Mouse (Mus musculus) hindbrain, postnatal 0 days (tissue): Measurements from ENCODE around the gene Mapk14. TPM values are rescaled to one million over a fixed set of nuclear protein-coding genes. Genes with fewer than 3 reads are reported as not detected.

ENCODE experiments used
- ATAC-seq: fragments of 200-750 bp; cut with Nextera tagmentation; 2 replicates; pipeline ENCODE4 v1.8.0; 2017; ENCODE audit warnings: mild to moderate bottlenecking, moderate TSS enrichment, moderate library complexity
- DNase-seq: peaks from one replicate; pipeline ENCODE4 v3.0.0-alpha.2; 2015; ENCODE audit warnings: low spot score
- H3K27ac ChIP-seq: fragments of 300-500 bp; sonication (generic); 2 replicates; pipeline ENCODE4 v1.5.1; 2014; ENCODE audit warnings: mild to moderate bottlenecking
- H3K27me3 ChIP-seq: fragments of 300-500 bp; sonication (generic); 2 replicates; pipeline ENCODE4 v1.6.1; 2014; ENCODE audit warnings: low read length, mixed read lengths; ENCODE audit not compliant: insufficient read depth
- H3K36me3 ChIP-seq: fragments of 300-500 bp; sonication (generic); 2 replicates; pipeline ENCODE4 v1.6.1; 2014; ENCODE audit warnings: low read length, mixed read lengths; ENCODE audit not compliant: insufficient read depth
- H3K4me1 ChIP-seq: fragments of 300-500 bp; sonication (generic); 2 replicates; pipeline ENCODE4 v1.6.1; 2014; ENCODE audit warnings: antibody characterized with exemption, low read length, mixed read lengths; ENCODE audit not compliant: insufficient read depth
- H3K4me2 ChIP-seq: fragments of 300-500 bp; sonication (generic); 2 replicates; pipeline ENCODE4 v1.6.1; 2014; ENCODE audit warnings: low read depth, mild to moderate bottlenecking, low read length, moderate library complexity, mixed read lengths
- H3K4me3 ChIP-seq: fragments of 300-500 bp; sonication (generic); 2 replicates; pipeline ENCODE4 v1.5.1; 2014; ENCODE audit warnings: low read length
- H3K9ac ChIP-seq: fragments of 300-500 bp; sonication (generic); replicated peaks from 2 replicates; pipeline ENCODE4 v1.6.1; 2014; ENCODE audit warnings: mild to moderate bottlenecking, low read length, moderate library complexity, mixed read lengths
- H3K9me3 ChIP-seq: fragments of 300-500 bp; sonication (generic); 2 replicates; pipeline ENCODE4 v1.6.1; 2016; ENCODE audit warnings: low read length, mixed read lengths
- CTCF ChIP-seq: IDR thresholded peaks from 2 replicates; pipeline ENCODE4 v1.5.1; 2016; ENCODE audit warnings: antibody characterized with exemption, control low read depth, low read depth
- WGBS: fragments of 180-500 bp; shearing (Covaris S2); extraction: QIAGEN DNeasy Blood & Tissue Kit; methylation state at CpG from one replicate; pipeline ENCODE4 v1.1.7; 2014; 5-methylcytosine and 5-hydroxymethylcytosine counted together
- polyA plus RNA-seq: library from polyadenylated mRNA; unstranded; fragments of >200 nt; fragmentation: Nextera tagmentation; extraction: Ambion mirVana; gene quantifications from 2 replicates; pipeline ENCODE4 v1.2.1, GENCODE M21; 2015
- total RNA-seq: library from RNA; depleted of rRNA; stranded (reverse); fragments of >200 nt; gene quantifications from 2 replicates; pipeline ENCODE4 v1.2.3, GENCODE M21; 2014

Mapk14 gene
- total and polyA plus RNA-seq, 2 experiments from 2014 or later: 19.5 to 35.7 TPM

DNA sequence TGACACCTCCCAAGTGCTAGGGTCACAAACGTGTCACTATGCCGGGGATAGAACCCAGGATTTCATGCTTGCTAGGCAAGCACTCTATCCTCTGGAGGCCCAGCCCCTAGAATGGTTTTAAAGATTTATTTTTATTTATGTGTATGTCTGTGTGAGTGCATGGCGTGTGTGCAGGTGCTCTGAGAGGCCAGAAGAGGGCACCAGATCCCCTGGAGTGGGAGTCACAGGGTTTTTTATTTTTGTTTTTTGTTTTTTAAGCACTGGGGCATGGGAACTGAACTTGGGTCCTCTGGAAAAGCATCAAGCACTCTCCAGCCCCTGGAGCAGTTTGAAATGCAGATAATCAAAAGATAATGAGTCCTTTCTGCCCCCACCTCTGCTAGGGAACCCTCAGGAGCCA is 85.7 kb downstream of the Mapk14 start:
- Histone ChIP-seq H3K27ac (no peak overlapping the region), H3K4me2 (no peak overlapping the region), H3K27me3 (no peaks in the 10 kb centered on the region), H3K36me3 (no peaks in the 10 kb centered on the region), H3K9ac (no peak overlapping the region), H3K4me1 (no peaks in the 10 kb centered on the region), H3K9me3 (no peaks in the 10 kb centered on the region), H3K4me3 (no peak overlapping the region)
- peak; percentile 54 for TF ChIP-seq CTCF
- WGBS: 93% methylated on average over 3 of the region's 3 CpGs
- DNase-seq (no peak), ATAC-seq (no peak)

DNA sequence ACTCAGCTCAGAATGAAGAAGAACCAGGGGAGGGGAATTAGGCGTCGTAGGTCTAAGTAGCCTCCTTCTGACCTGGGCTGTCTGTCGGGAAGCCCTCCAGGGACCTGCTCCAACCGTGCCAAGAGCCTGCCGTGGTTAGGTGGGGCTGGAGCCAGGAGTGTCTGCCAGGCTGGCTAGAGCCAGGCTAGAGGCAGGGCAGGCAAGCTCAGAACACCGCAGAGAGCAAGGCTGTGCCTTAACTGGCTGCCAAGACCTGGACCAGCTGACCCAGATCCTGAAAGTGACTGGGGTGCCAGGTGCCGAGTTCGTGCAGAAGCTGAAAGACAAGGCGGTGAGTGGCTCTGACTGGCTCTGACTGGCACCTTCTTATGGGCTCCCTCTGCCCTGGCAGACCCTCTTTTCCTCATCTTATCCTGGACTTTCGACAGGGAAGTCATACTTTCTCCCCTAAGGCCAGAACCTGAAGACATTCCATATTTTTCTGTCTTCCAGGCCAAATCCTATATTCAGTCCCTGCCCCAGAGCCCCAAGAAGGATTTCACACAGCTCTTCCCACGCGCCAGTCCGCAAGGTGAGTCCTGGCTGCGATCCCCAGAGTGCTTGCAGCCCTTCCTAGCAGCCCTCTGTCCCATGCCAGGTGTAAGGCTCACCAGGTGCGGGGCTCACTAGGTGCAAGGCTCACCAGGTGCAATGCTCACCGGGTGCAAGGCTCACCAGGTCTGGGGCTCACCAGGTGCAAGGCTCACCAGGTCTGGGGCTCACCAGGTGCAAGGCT is 86.3 kb downstream of the Mapk14 start:
- Histone ChIP-seq H3K9me3 (no peaks in the 10 kb centered on the region), H3K27ac (no peak overlapping the region), H3K4me3 (no peak overlapping the region), H3K4me2 (no peak overlapping the region), H3K36me3 (no peaks in the 10 kb centered on the region), H3K9ac (no peak overlapping the region), H3K4me1 (no peaks in the 10 kb centered on the region), H3K27me3 (no peaks in the 10 kb centered on the region)
- DNase-seq: peak; percentile 52
- 71% methylated on average over 16 of the region's 16 CpGs for WGBS
- ATAC-seq: 0 out of 2 replicates have a peak, but pooled peaks have one; percentile 56
- TF ChIP-seq CTCF: no peak

DNA sequence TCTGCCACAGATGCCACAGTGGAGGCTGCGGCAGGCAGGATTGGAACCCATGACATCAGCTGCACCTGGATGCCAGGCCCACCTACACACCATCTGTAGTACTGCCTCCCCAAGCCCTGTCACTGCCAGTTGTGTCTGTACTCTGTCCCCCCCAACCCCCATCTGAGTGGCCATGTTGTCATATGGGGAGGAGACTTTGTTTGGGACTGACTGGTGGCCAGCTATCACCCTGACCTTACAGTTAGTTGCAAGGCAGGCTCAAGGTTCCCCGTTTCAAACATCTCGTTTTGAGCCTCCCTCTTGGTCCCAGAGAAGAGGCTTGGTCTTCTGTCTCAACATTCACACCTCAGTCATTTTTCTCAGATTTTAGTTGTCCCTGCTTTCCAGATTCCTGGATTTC is 88.6 kb downstream of the Mapk14 start:
- DNase-seq: no peak
- no peaks in the 10 kb centered on the region for H3K4me1 ChIP-seq
- H3K27ac ChIP-seq: no peak overlapping the region
- ATAC-seq: no peak
- 88% methylated on average over 3 of the region's 3 CpGs for WGBS
- H3K4me3 ChIP-seq: no peak overlapping the region
- no peaks in the 10 kb centered on the region for H3K27me3 ChIP-seq
- no peaks in the 10 kb centered on the region for H3K36me3 ChIP-seq
- no peak overlapping the region for H3K4me2 ChIP-seq
- H3K9me3 ChIP-seq: no peaks in the 10 kb centered on the region
- TF ChIP-seq CTCF: no peak
- H3K9ac ChIP-seq: no peak overlapping the region

DNA sequence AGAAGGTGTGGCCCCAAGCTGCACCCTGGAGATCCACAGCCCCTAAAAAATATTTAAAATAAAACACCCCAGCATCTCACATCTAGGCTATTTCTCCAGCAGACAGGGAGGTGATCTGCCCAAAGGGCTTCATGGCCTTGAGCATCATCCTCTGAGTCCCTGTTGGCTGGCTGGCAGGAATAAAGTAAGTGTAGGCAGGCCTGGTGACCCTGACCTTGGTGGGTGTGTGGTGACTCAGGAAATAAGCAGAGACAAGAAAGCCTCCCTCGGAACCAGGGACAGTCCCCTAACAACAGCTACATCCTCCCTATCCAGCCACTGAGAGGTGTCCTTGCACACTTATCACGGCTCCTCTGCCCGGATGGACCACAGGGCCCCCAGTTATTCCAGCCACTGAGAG is 89.7 kb downstream of the Mapk14 start:
- 85% methylated on average over 3 of the region's 3 CpGs for WGBS
- Histone ChIP-seq H3K27me3 (no peaks in the 10 kb centered on the region), H3K4me1 (no peaks in the 10 kb centered on the region), H3K4me3 (no peak overlapping the region), H3K9ac (no peak overlapping the region), H3K9me3 (no peaks in the 10 kb centered on the region), H3K4me2 (no peak overlapping the region), H3K27ac (no peak overlapping the region), H3K36me3 (no peaks in the 10 kb centered on the region)
- TF ChIP-seq CTCF: no peak
- DNase-seq: no peak
- no peak for ATAC-seq

DNA sequence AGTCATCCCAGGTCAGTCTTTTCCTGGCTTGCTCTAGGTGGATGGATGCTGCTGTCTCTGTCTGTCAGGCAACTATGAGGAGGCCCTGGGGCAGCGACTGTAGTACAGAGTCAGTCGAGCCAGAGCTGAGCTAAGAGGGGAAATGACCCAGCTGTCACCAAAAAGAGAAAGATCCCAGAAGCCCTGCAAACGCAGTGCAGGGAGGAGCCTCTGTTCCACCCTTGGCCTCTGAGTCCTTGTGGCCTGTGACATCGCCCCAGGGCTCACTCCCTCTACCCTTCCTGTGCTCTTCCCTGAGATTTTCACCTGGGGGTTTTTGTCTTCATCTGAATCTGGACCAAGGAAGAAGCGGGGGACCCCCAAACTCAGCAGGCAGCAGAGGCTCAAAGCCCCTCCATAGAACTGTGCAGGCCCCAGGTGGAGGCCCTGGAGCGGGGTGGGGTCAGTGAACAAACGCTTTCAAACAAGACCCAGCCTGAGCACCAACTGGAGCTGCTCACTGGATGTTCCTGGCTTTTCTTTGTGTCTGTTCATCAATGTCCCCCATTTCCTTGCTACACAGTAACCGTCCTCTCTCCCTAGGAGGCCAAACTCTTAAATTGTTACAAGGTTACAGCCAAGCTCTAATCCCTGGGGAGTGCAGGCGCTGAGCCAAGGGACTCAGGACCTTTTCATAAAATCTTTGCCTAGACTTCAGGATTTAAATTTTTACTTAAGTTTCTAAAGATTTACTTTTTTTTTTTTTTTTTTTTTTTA is 90.3 kb downstream of the Mapk14 start:
- H3K36me3 ChIP-seq: no peaks in the 10 kb centered on the region
- no peak overlapping the region for H3K27ac ChIP-seq
- TF ChIP-seq CTCF: no peak
- 52% methylated on average over 9 of the region's 9 CpGs for WGBS
- no peak overlapping the region for H3K9ac ChIP-seq
- no peak for DNase-seq
- no peak for ATAC-seq
- no peaks in the 10 kb centered on the region for H3K27me3 ChIP-seq
- no peak overlapping the region for H3K4me2 ChIP-seq
- no peaks in the 10 kb centered on the region for H3K9me3 ChIP-seq
- no peaks in the 10 kb centered on the region for H3K4me1 ChIP-seq
- H3K4me3 ChIP-seq: no peak overlapping the region

DNA sequence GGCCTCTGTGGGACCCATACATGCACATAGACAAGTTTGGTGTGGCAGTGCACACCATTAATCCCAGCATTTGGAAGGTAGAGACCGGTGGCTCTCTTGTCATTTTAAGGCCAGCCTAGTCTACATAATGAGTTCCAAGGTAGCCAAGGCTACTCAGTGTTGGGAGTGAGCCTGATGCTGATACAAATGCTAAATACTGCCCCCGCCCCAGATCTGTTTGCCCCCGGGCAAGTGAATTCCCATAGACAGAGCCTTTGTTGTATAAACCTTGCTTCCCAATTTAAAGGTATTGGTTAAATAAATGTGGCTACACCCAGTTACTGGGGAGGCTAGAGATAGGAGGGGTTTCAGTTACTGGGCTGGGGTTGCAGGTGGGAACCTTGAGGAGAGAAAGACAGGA is 93.9 kb downstream of the Mapk14 start:
- no peak for ATAC-seq
- WGBS: 88% methylated on average over 3 of the region's 3 CpGs
- no peak overlapping the region for H3K4me3 ChIP-seq

DNA sequence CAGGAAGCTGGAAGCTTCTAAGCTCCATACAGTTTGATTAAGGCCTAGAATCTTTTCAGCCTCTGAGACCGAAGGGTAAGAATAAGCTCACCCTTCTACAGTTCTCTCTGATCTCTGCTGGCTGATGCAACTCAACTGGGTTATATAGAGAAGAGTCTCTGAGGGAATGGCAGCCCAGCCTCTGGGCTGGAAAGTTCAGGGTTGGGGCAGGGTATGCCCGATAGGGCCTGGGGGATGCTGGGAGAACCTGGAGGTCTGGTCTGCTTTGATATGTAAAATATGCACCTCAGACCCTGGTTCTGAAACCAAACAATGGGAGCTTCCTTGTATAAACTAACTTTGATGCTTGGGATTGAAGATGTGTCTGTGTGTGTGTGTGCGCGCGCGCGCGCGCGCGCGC is 96.4 kb downstream of the Mapk14 start:
- H3K9me3 ChIP-seq: no peaks in the 10 kb centered on the region
- no peak for TF ChIP-seq CTCF
- no peak overlapping the region for H3K4me2 ChIP-seq
- 95% methylated on average over 12 of the region's 12 CpGs for WGBS
- H3K4me1 ChIP-seq: no peaks in the 10 kb centered on the region
- no peak for ATAC-seq
- no peaks in the 10 kb centered on the region for H3K36me3 ChIP-seq
- no peak overlapping the region for H3K27ac ChIP-seq
- no peak for DNase-seq
- H3K9ac ChIP-seq: no peak overlapping the region
- H3K4me3 ChIP-seq: no peak overlapping the region
- H3K27me3 ChIP-seq: no peaks in the 10 kb centered on the region

More for the DNA sequence above, 93.9 kb downstream of the Mapk14 start:
- Histone ChIP-seq H3K27ac (no peak overlapping the region), H3K9ac (no peak overlapping the region), H3K27me3 (no peaks in the 10 kb centered on the region), H3K9me3 (no peaks in the 10 kb centered on the region), H3K36me3 (no peaks in the 10 kb centered on the region), H3K4me1 (no peaks in the 10 kb centered on the region), H3K4me2 (no peak overlapping the region)
- no peak for DNase-seq
- TF ChIP-seq CTCF: no peak
